Mouse (Mus musculus) hindbrain, embryonic 11.5 days (tissue): ENCODE data around the gene Sfxn3. TPM values are rescaled to one million over a fixed set of nuclear protein-coding genes. Genes with fewer than 3 reads are reported as not detected.

ENCODE experiments used
- ATAC-seq: fragments of 200-750 bp; cut with Nextera tagmentation; 2 replicates; pipeline ENCODE4 v1.8.0; 2017; ENCODE audit warnings: mild to moderate bottlenecking, moderate TSS enrichment, moderate library complexity; ENCODE audit not compliant: low FRiP score
- DNase-seq: peaks from one replicate; pipeline ENCODE4 v3.0.0-alpha.2; 2015; ENCODE audit warnings: low spot score
- H3K27ac ChIP-seq: fragments of 300-500 bp; sonication (generic); 2 replicates; pipeline ENCODE4 v1.5.1; 2014; ENCODE audit warnings: mild to moderate bottlenecking, low read depth, low read length
- H3K27me3 ChIP-seq: fragments of 300-500 bp; sonication (generic); 2 replicates; pipeline ENCODE4 v1.6.1; 2014; ENCODE audit warnings: mild to moderate bottlenecking, low read length, moderate library complexity, mixed read lengths; ENCODE audit not compliant: control insufficient read depth, insufficient read depth
- H3K36me3 ChIP-seq: fragments of 300-500 bp; sonication (generic); 2 replicates; pipeline ENCODE4 v1.6.1; 2014; ENCODE audit warnings: mild to moderate bottlenecking, low read length, moderate library complexity, mixed read lengths; ENCODE audit not compliant: control insufficient read depth, insufficient read depth
- H3K4me1 ChIP-seq: fragments of 300-500 bp; sonication (generic); replicated peaks from 2 replicates; pipeline ENCODE4 v1.6.1; 2014; ENCODE audit warnings: low read length, mixed read lengths; ENCODE audit not compliant: control insufficient read depth, insufficient read depth
- H3K4me2 ChIP-seq: fragments of 300-500 bp; sonication (generic); replicated peaks from 2 replicates; pipeline ENCODE4 v1.6.1; 2014; ENCODE audit warnings: mild to moderate bottlenecking, low read depth, low read length
- H3K4me3 ChIP-seq: fragments of 300-500 bp; sonication (generic); 2 replicates; pipeline ENCODE4 v1.5.1; 2014; ENCODE audit warnings: low read depth, low read length
- H3K9ac ChIP-seq: fragments of 300-500 bp; sonication (generic); 2 replicates; pipeline ENCODE4 v1.6.1; 2014; ENCODE audit warnings: low read depth, low read length
- H3K9me3 ChIP-seq: fragments of 300-500 bp; sonication (generic); 2 replicates; pipeline ENCODE4 v1.6.1; 2016; ENCODE audit warnings: low read length; ENCODE audit not compliant: control insufficient read depth
- WGBS: fragments of 180-500 bp; shearing (Covaris S2); extraction: QIAGEN DNeasy Blood & Tissue Kit; methylation state at CpG from one replicate; pipeline ENCODE4 v1.1.7; 2014; 5-methylcytosine and 5-hydroxymethylcytosine counted together
- polyA plus RNA-seq: library from polyadenylated mRNA; unstranded; fragments of >200 nt; fragmentation: Nextera tagmentation; extraction: Ambion mirVana; gene quantifications from 2 replicates; pipeline ENCODE4 v1.2.1, GENCODE M21; 2014

The Sfxn3 gene
- polyA plus RNA-seq = 22.7 and 23.8 TPM in 2 replicates

- peak within 1 kb of the TSS; percentile 43; the same call in 1 of the 2 replicates for H3K27ac ChIP-seq
- WGBS = 1% methylated on average over 26 of the region's 26 CpGs
- peaks cover 15% of the 10 kb centered on the region for H3K27me3 ChIP-seq
- peak within 1 kb of the TSS; percentile 55 for H3K4me2 ChIP-seq
- peaks cover 8% of the 10 kb centered on the region; the same call in 1 of the 2 replicates for H3K4me1 ChIP-seq
- DNase-seq (peak; percentile 80), ATAC-seq (peak; percentile 83)
- H3K4me3 ChIP-seq = peak within 1 kb of the TSS; percentile 46
- peak within 1 kb of the TSS; percentile 74 for H3K9ac ChIP-seq
- H3K9me3 ChIP-seq = no peaks in the 10 kb centered on the region
- H3K36me3 ChIP-seq = no peaks in the 10 kb centered on the region
Observed at GRCm38 (mm10) chr19:45047417-45047934, at the start of gene Sfxn3. Sfxn3 (plus strand) TSS chr19:45047503.

GRCm38 (mm10) chr19:44997786-44998185, 49.5 kb upstream of the Sfxn3 start:
- no peaks in the 10 kb centered on the region for H3K4me1 ChIP-seq
- no peak overlapping the region for H3K4me2 ChIP-seq
- 78% methylated on average over 11 of the region's 11 CpGs for WGBS
- no peak for DNase-seq
- H3K4me3 ChIP-seq = no peak overlapping the region
- no peak for ATAC-seq
- H3K27me3 ChIP-seq = no peaks in the 10 kb centered on the region
- H3K27ac ChIP-seq = no peak overlapping the region
- H3K36me3 ChIP-seq = 0 out of 2 replicates have a peak, but pooled peaks cover 3% of the 10 kb centered on the region
- H3K9ac ChIP-seq = no peak overlapping the region
- H3K9me3 ChIP-seq = no peaks in the 10 kb centered on the region

DNA sequence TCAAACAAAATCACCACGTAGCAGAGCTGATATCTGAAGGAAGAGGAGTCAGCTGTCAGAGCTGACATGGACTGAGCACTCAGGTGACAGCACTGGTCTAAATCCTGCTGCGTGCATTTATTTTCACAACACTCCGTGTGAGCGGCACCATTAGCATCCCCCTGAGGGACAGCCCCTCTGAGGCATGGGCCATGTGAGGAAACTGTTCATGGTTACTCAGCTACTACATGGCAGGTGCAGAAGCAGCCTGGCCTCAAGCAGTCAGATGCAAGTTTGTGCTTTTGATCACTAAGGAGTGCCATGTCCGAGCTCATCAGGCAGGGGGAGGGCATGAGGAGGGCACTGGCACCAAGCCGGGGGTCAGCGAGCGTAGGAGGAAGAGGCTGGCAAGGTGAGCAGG, 47.7 kb upstream of the Sfxn3 start:
- no peak overlapping the region for H3K9ac ChIP-seq
- H3K27me3 ChIP-seq = no peaks in the 10 kb centered on the region
- H3K36me3 ChIP-seq = 0 out of 2 replicates have a peak, but pooled peaks cover 3% of the 10 kb centered on the region
- H3K27ac ChIP-seq = no peak overlapping the region
- DNase-seq (no peak), ATAC-seq (no peak)
- no peak overlapping the region for H3K4me2 ChIP-seq
- WGBS = 90% methylated on average over 8 of the region's 8 CpGs
- H3K4me1 ChIP-seq = no peaks in the 10 kb centered on the region
- H3K9me3 ChIP-seq = no peaks in the 10 kb centered on the region
- no peak overlapping the region for H3K4me3 ChIP-seq

DNA sequence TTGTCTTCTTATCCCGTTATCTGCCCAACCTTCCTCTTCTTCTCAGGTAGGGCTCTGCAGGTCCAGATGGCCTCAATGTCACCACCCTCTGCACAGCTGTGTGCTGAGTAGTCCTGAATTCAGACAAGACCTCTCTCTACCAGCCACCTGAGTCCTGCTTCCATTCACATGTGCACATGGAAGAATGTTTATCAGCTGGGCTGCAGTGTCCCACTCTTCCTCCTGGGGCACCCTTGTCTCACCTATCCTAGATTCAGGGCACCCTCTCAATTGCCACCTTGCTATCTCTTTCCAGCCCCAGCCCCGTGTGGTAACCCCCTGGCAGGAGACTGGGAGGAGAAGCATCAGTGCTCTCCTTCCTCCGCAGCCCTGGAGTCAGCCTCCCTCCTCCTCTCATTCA, 45.0 kb upstream of the Sfxn3 start:
- no peak overlapping the region for H3K27ac ChIP-seq

DNA sequence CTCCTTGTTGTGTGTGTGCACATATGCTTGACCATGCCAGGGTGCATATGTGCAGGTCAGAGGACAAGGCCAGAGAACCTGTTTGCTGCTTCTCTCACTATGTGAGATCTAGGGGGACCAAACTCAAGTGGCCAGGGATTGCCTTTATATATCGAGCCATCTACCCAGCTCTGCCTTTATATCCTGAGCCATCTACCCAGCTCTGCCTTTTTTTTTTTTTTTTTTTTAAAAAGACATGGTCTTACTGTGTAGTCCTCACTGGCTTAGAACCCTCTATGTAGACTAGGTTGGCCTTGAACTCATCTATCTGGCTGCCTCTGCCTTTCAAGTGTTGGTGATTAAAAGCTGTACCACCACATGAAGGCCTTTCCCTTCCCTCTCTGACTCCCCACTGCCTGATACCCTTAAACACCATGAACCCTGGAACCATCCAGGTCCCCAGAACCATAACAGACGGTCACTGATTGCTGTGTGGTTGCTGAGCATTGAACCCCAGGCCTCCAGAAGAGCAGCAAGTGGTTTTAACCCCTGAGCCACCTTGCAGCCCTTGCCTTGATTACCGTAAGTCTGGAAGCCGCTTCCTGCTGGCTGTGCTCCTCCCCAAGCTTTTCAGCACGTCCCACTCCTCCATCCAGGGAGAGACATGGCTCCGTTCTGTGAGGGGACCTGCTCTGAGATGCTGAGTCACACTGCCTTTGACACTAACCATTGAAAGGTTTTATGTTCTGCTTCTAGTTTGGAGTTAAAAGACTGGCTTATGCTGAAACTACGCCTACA, 43.4 kb upstream of the Sfxn3 start:
- DNase-seq (no peak), ATAC-seq (no peak)
- Histone ChIP-seq H3K9ac (no peak overlapping the region), H3K4me3 (no peak overlapping the region), H3K27ac (no peak overlapping the region), H3K4me1 (peaks cover 4% of the 10 kb centered on the region; the same call in 1 of the 2 replicates), H3K27me3 (no peaks in the 10 kb centered on the region), H3K9me3 (no peaks in the 10 kb centered on the region), H3K36me3 (0 out of 2 replicates have a peak, but pooled peaks cover 3% of the 10 kb centered on the region), H3K4me2 (no peak overlapping the region)
- WGBS = 89% methylated on average over 7 of the region's 7 CpGs

More for the DNA sequence above, 45.0 kb upstream of the Sfxn3 start:
- Histone ChIP-seq H3K4me2 (no peak overlapping the region), H3K27me3 (no peaks in the 10 kb centered on the region), H3K36me3 (0 out of 2 replicates have a peak, but pooled peaks cover 3% of the 10 kb centered on the region), H3K9ac (no peak overlapping the region), H3K4me3 (no peak overlapping the region), H3K9me3 (no peaks in the 10 kb centered on the region), H3K4me1 (peaks cover 4% of the 10 kb centered on the region; the same call in 1 of the 2 replicates)
- no peak for ATAC-seq
- WGBS = 56% methylated on average over 3 of the region's 3 CpGs
- DNase-seq = no peak

- peak; percentile 2; the same call in 1 of the 2 replicates for ATAC-seq
- H3K36me3 ChIP-seq = peaks cover 3% of the 10 kb centered on the region; the same call in 1 of the 2 replicates
- WGBS = 10% methylated on average over 16 of the region's 16 CpGs
Observed at GRCm38 (mm10) chr19:45005444-45005843, 41.9 kb upstream of the Sfxn3 start, which contains the start of gene Twnk. Twnk (plus strand) TSS chr19:45005663.

GRCm38 (mm10) chr19:45005957-45006712, 41.2 kb upstream of the Sfxn3 start, which contains the start of gene Mrpl43:
Mrpl43 (minus strand) TSS chr19:45006442.
- peak within 1 kb of the TSS; percentile 88 for H3K4me2 ChIP-seq
- peaks cover 6% of the 10 kb centered on the region; the same call in 1 of the 2 replicates for H3K36me3 ChIP-seq

More at GRCm38 (mm10) chr19:45005444-45005843, 41.9 kb upstream of the Sfxn3 start, which contains the start of gene Twnk:
- DNase-seq = peak; percentile 61
- Histone ChIP-seq H3K9me3 (no peaks in the 10 kb centered on the region), H3K4me3 (peak within 1 kb of the TSS; percentile 99), H3K4me2 (peak within 1 kb of the TSS; percentile 88), H3K4me1 (peaks cover 4% of the 10 kb centered on the region; the same call in 1 of the 2 replicates), H3K9ac (peak within 1 kb of the TSS; percentile 67), H3K27me3 (no peaks in the 10 kb centered on the region), H3K27ac (peak within 1 kb of the TSS; percentile 58; the same call in 1 of the 2 replicates)

DNA sequence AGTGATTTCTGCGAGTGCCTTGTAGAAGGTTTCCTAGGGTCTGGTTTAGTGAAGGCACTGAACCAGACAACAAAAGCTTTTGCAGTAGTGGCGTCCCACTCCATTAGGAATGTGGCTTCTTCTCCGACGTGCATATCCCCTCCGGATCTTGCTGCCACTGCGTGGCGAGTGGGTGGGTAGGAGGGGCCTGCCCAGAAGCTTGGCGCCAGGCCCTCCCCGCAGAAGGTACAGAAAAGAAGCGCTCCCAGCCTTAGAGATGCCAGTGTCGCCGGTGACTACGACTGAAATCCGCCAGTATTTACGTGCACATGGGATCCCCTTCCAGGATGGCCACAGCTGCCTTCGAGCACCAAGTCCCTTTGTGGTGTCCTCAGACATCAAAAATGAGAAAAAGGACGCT, 40.3 kb upstream of the Sfxn3 start:
- Histone ChIP-seq H3K9me3 (no peaks in the 10 kb centered on the region), H3K27ac (no peak overlapping the region), H3K27me3 (no peaks in the 10 kb centered on the region), H3K9ac (peak overlapping the region; percentile 67), H3K4me3 (peak overlapping the region; percentile 99), H3K36me3 (peaks cover 6% of the 10 kb centered on the region; the same call in 1 of the 2 replicates), H3K4me2 (peak overlapping the region; percentile 88), H3K4me1 (peaks cover 4% of the 10 kb centered on the region; the same call in 1 of the 2 replicates)
- 50% methylated on average over 17 of the region's 17 CpGs for WGBS
- DNase-seq (no peak), ATAC-seq (no peak)

More at GRCm38 (mm10) chr19:45005957-45006712, 41.2 kb upstream of the Sfxn3 start, which contains the start of gene Mrpl43:
- WGBS = under 1% methylated on average over 73 of the region's 82 CpGs
- Histone ChIP-seq H3K9ac (peak within 1 kb of the TSS; percentile 67), H3K27me3 (no peaks in the 10 kb centered on the region), H3K27ac (peak within 1 kb of the TSS; percentile 58; the same call in 1 of the 2 replicates), H3K4me1 (peaks cover 4% of the 10 kb centered on the region; the same call in 1 of the 2 replicates), H3K9me3 (no peaks in the 10 kb centered on the region), H3K4me3 (peak within 1 kb of the TSS; percentile 99)
- ATAC-seq = peak; percentile 91
- peak; percentile 97 for DNase-seq
